Mouse (Mus musculus): ENCODE results near the gene 2200002D01Rik. TPM values are rescaled to one million over a fixed set of nuclear protein-coding genes. Genes with fewer than 3 reads are reported as not detected.
"Not testable (repeated sequence)": the region's sequence is repeated elsewhere in the genome, so short reads cannot be mapped to it uniquely, and the experiment has no call there.

2200002D01Rik gene
- total RNA-seq, 2 experiments from 2014 or later: 0.72 to 1.3 TPM

GRCm38 (mm10) chr7:29237596-29237995 is 10.7 kb downstream of the 2200002D01Rik start:
- DNase-seq: not testable (repeated sequence)

- no peak for DNase-seq
Observed at GRCm38 (mm10) chr7:29236593-29236992, 11.7 kb downstream of the 2200002D01Rik start.

- no peak for DNase-seq
Observed at GRCm38 (mm10) chr7:29234661-29235060, 13.6 kb downstream of the 2200002D01Rik start.

GRCm38 (mm10) chr7:29233745-29234144 is 14.5 kb downstream of the 2200002D01Rik start:
- no peak for DNase-seq

GRCm38 (mm10) chr7:29232247-29233013 is 15.8 kb downstream of the 2200002D01Rik start, which contains the start of gene Kcnk6:
Kcnk6 (minus strand) TSS chr7:29232515.
- peak; percentile 54 for DNase-seq

GRCm38 (mm10) chr7:29231517-29231916 is 16.7 kb downstream of the 2200002D01Rik start:
- no peak for DNase-seq

GRCm38 (mm10) chr7:29230560-29230959 is 17.7 kb downstream of the 2200002D01Rik start:
- DNase-seq: no peak

- no peak for DNase-seq
Observed at GRCm38 (mm10) chr7:29228202-29228601, 20.1 kb downstream of the 2200002D01Rik start.

- no peak for DNase-seq
Observed at GRCm38 (mm10) chr7:29225520-29225919, 22.7 kb downstream of the 2200002D01Rik start.

- no peak for DNase-seq
Observed at GRCm38 (mm10) chr7:29224756-29225394, 23.4 kb downstream of the 2200002D01Rik start.

GRCm38 (mm10) chr7:29214846-29215245 is 33.4 kb downstream of the 2200002D01Rik start:
- DNase-seq: no peak

GRCm38 (mm10) chr7:29214236-29214635 is 34.0 kb downstream of the 2200002D01Rik start:
- DNase-seq: no peak

GRCm38 (mm10) chr7:29213675-29214082 is 34.6 kb downstream of the 2200002D01Rik start, which contains the start of gene Catsperg1:
Catsperg1 (minus strand) TSS chr7:29214035.
- DNase-seq: no peak

GRCm38 (mm10) chr7:29212775-29213560 is 35.3 kb downstream of the 2200002D01Rik start:
- not testable (repeated sequence) for DNase-seq

- no peak for DNase-seq
Observed at GRCm38 (mm10) chr7:29212199-29212765, 36.0 kb downstream of the 2200002D01Rik start.

GRCm38 (mm10) chr7:29211415-29212198 is 36.7 kb downstream of the 2200002D01Rik start:
- DNase-seq: peak; percentile 78

GRCm38 (mm10) chr7:29211013-29211412 is 37.3 kb downstream of the 2200002D01Rik start:
- peak; percentile 26 for DNase-seq

GRCm38 (mm10) chr7:29202577-29202976 is 45.7 kb downstream of the 2200002D01Rik start:
- no peak for DNase-seq

Measured in gastrocnemius, postnatal 10 days (tissue).